Mouse (Mus musculus): ENCODE measurements around the gene Chaf1b.

The Chaf1b gene

DNA sequence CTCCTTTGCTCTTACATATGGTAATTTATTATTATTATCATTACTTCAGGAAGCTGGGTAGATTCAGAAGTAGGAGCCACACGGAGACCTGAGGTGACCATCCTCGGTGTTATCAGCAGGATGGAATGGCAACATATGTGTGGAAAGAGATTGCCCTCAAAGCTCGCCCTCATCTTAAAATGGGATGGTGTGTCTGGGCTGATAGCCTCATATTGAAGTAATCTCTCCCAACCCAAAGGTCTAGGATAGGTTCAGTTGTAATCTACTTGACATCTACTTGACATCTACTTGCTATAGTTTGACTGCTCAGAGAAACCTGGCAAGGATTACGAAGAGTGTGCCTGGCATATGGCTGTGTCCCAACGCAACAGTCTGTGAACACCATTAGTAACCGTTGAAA is 60.6 kb downstream of the Chaf1b start:
- no peak for DNase-seq (ENCODE audit: low spot score in 2 of 2)

GRCm38 (mm10) chr16:93947396-93947795 is 63.7 kb downstream of the Chaf1b start:
- no peak for DNase-seq (ENCODE audit: low spot score in 2 of 2)
